Mouse (Mus musculus) heart, postnatal 14 days (tissue): Measurements from ENCODE around the gene Cdc27. TPM values are rescaled to one million over a fixed set of nuclear protein-coding genes. Genes with fewer than 3 reads are reported as not detected.
A peak's percentile ranks its signal among the peaks of the same experiment; 100 is the strongest.

Experiments used
- DNase-seq, 2 experiments: peaks; one replicate each; pipeline ENCODE4 v3.0.0; 2021 to 2022
- intact Hi-C: fragments of 180-260 bp; cut with DNase I; formaldehyde crosslinking; loops from one replicate; pipeline ENCODE4 v1.15.1; 2025
- total RNA-seq, 2 experiments: library from RNA; stranded (reverse); gene quantifications; 2 replicates each; pipeline ENCODE4 v1.2.3; 2021

The Cdc27 gene
- total RNA-seq, 2 experiments from 2014 or later: 23.2 to 26.5 TPM

GRCm38 (mm10) chr11:104512436-104512835 lies 38.0 kb downstream of the Cdc27 start:
- no peak for DNase-seq
- intact Hi-C loops: no loop called here

- DNase-seq: peak; percentile 10 to 54
- intact Hi-C loops: no loop called here
Observed at GRCm38 (mm10) chr11:104510606-104511005, 39.8 kb downstream of the Cdc27 start.

DNA sequence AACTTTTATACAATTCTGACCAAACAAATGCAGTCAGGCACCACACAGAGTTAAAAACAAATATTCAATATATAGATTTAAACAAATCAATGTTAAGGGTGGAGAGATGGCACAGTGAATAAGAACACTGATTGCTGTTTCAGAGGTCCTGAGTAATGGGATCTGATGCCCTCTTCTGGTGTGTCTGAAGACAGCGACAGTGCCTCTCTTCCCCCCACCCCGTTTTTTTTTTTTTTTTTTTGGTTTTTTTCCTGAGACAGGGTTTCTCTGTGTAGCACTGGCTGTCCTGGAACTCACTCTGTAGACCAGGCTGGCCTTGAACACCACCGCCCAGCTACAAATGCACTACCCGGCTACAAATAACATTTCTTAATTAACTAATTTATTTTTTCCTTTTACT lies 42.0 kb downstream of the Cdc27 start:
- intact Hi-C loops: no loop called here
- no peak for DNase-seq

DNA sequence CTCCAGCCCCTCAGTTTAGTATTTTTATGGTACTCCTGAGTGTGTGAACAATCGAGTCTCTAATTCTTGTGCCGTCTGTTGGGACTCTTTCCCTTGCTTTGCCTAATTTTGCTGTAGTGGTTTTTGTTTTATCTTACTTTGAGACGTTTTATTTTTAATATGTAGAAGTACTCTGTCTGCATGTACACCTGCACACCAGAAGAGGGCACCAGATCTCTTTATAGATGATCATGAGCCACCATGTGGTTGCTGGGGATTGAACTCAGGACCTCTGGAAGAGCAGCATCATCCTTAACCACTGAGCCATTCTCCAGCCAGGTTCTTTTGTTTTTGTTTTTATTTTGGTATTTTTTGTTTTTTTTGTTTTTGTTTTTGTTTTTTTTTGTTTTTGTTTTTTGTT lies 62.1 kb downstream of the Cdc27 start:
- intact Hi-C loops: no loop called here
- DNase-seq: no peak

- DNase-seq: no peak
- intact Hi-C loops: no loop called here
Observed at GRCm38 (mm10) chr11:104481971-104482370, 68.4 kb downstream of the Cdc27 start.

DNA sequence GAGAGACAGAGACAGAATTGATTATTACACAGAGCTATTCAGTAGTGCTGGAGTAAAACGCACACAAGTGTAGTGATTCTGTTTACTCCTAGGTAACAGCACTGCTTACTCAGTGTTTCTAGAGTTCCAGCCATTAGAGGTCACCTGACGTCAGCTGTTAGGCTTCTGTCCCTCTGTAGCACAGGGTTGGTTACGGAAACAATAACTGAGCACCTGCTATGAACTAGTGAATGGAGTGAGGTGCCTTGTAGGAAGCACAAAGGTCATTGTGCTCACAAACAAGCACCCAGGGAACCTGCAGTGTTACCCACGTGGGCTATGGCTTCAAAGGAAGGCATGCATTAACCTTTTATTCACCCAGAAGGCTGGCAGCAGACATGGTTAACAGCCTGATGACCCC lies 70.9 kb downstream of the Cdc27 start:
- no peak for DNase-seq
- intact Hi-C loops: no loop called here

DNA sequence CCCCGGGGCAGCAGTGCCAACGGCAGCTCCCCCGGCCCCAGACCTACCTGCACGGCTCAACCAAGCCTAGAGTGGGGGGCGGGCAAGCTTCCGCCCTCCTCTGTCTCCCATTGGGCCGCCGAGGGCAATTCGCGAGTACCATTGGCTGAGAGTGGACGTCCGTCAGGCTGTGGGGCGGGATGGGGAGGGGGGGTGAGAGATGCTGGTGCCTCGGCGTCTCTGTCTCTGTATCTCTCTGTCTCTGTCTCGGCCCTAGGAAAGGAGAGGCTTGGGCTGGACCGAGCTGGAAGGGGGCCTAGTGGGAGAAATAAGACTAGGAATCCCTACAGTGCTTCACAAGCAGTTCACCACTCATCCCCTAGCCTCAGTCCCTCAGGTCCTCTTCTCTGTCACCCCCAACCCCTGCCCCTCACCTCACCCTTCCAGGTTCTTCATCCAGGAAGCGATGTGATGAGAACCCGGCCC lies 81.0 kb downstream of the Cdc27 start:
- peak; percentile 91 to 93 for DNase-seq
- intact Hi-C loops: no loop called here

DNA sequence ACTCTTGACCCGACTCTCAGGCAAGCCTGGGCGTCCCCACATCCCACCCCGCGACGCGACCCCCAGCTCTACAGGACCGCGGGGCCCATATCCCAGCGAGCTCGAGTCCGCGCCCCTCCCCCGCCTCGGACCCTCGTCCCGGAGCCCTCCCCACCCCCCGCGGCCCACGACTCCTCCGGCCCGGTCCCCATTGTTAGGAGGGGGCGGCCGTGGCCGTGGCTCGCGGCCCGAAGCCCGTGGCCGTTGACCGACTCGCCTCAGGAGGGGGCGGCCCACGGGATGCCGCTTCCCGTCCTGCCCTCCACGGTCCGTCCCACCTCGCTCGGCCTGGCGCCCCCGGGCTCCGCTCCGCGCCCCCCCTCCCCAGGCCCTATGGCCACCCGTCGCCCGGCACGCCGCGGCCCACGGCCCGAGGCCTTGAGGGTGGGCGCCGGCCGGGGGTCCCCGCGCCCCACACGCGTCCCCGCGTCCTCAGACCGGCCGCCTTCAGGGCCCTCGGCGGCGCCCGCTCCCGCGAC lies 81.6 kb downstream of the Cdc27 start, which contains the start of gene Kansl1:
Gene Kansl1, minus strand, starts transcription at position 111 of the 518 bp plus-strand sequence.
- DNase-seq: peak; percentile 46 to 59
- intact Hi-C loops: no loop called here

GRCm38 (mm10) chr11:104467698-104468097 lies 82.7 kb downstream of the Cdc27 start:
- no peak for DNase-seq
- intact Hi-C loops: no loop called here

DNA sequence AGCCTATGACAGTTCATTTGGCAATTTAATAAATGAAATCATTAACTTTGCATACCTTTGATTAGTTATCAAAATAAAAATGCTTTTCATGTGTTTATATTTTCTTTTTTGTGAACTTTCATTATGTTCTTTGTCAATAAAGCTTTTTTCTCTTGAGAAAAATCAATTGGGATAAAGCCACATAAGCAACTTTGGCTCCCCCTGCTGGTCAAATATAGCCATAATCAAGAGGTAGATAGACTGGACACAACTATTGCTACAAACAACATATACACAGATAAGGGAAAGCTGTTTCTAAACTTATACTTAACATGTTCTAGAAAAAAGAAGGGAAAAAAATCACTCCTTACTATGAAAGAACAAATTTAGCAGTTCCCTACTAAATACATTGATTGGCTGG lies 88.9 kb downstream of the Cdc27 start:
- intact Hi-C loops: loop anchor here (2.0 kb wide), 1 partner anchor 147 kb away; no protein-coding TSS in a partner anchor
- DNase-seq: peak; percentile 55 to 81

DNA sequence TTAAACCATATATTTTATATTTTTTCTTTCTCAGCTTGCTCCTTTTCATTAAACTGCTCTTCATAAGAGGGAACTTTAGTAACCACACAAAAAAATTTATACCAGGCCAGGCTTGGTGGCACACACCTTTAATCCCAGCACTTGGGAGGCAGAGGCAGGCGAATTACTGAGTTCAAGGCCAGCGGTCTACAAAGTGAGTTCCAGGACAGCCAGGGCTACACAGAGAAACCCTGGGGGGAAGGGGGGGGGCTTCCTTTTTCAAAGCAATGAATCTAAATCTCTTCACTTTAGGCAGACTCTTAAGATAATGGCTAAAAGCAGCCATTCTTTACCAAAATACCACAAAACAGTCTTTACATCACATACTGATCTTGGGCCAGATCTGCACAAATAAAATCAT lies 90.7 kb downstream of the Cdc27 start:
- intact Hi-C loops: loop anchor here (2.0 kb wide), 1 partner anchor 145 kb away; no protein-coding TSS in a partner anchor
- DNase-seq: no peak

DNA sequence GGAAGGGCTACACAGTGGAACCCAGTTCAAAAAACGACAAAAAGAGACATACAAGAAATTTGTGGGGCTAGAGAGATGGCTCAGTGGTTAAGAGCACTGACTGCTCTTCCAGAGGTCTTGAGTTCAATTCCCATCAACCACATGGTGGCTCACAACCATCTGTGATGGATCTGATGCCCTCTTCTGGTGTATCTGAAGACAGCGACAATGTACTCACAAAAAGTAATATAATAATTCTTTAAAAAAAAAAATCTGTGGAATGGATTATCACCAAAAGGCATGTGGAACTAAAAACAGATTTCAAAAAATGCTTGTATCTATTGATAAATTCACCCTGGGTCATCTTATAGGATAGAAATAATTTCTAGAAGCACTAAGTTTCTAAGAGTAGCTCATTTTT lies 91.9 kb downstream of the Cdc27 start:
- intact Hi-C loops: no loop called here
- DNase-seq: no peak

Other genes with a start within 250 kb of the Cdc27 start
- 10 to 100 TPM; 31.6 to 32.3 TPM for gene Kansl1, start 81.8 kb downstream of the Cdc27 start, total RNA-seq
- gene Myl4, start within 50 bp of the Cdc27 start, total RNA-seq: 100 to 1,000 TPM; 280 to 698 TPM
- 1 to 10 TPM; 4.8 to 4.9 TPM for gene Itgb3, start 57.4 kb upstream of the Cdc27 start, total RNA-seq
- under 1 TPM; 0.02 to 0.05 TPM for gene Gm11639, start 135.1 kb upstream of the Cdc27 start, total RNA-seq